ENCODE assay signal across 8 mouse cellular contexts in the genomic region with DNA sequence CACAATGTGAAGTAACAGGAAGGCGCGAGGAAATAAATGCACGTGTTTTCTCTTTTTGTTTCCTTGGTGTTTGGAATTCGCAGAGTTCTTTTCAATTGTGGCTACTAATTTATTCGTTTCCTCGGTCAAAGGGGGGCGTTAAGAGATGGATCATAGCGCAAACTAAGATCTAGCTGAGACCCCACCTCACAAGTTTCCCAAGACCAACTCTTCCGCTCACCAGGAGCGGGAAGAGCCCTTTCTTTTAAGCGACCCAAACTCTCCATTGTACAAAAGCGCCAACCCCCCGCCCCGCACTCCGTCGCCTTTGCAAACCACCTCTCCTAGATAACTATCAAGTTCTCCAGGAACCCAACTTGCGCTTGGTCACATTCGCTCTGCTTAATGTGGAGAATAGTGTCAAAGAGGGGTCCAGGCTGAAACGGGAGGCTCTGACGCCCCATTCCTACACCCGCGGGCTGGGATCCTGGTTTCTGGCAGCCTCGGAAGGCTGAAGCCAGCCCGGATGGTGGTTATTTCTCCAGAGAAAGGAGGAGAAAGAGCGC. TPM values are rescaled to one million over a fixed set of nuclear protein-coding genes. Genes with fewer than 3 reads are reported as not detected.
DNase-seq lines count a peak whose midpoint lies in the region; ATAC-seq lines count a peak whose summit lies in the region.

No protein-coding gene starts in this region.

- DNase-seq in heart, embryonic 10.5 days (ENCODE audit: low spot score), result no peak
- DNase-seq in heart, postnatal 36 days, result no peak
- peak; percentile 49 for DNase-seq in ZHBTc4 (ENCODE audit: low read depth, low spot score)
- DNase-seq in midbrain, embryonic 10.5 days (ENCODE audit: low spot score), result no peak
- DNase-seq in thymus, postnatal 25 days, result no peak
- DNase-seq in adrenal gland, adult (ENCODE audit: inconsistent age in 2 of 2, low spot score in 1 of 2), result no peak

- no peaks in the 10 kb centered on the region for H3K36me3 ChIP-seq in heart, embryonic 10.5 days
- no peaks in the 10 kb centered on the region for H3K36me3 ChIP-seq in heart, embryonic 16.5 days (ENCODE audit: control insufficient read depth, insufficient read depth)
- no peaks in the 10 kb centered on the region for H3K36me3 ChIP-seq in midbrain, embryonic 10.5 days

- H3K27me3 ChIP-seq in heart, embryonic 10.5 days (ENCODE audit: insufficient read depth, poor library complexity, severe bottlenecking), result peaks cover 82% of the 10 kb centered on the region
- peaks cover 66% of the 10 kb centered on the region for H3K27me3 ChIP-seq in heart, embryonic 16.5 days (ENCODE audit: control insufficient read depth, insufficient read depth, low read length)
- peaks cover 57% of the 10 kb centered on the region for H3K27me3 ChIP-seq in midbrain, embryonic 10.5 days (ENCODE audit: low read depth, poor library complexity, severe bottlenecking)

- no peak overlapping the region for H3K9ac ChIP-seq in heart, embryonic 16.5 days (ENCODE audit: low read length)

- H3K4me1 ChIP-seq in heart, embryonic 10.5 days, result peaks cover 36% of the 10 kb centered on the region
- peaks cover 25% of the 10 kb centered on the region for H3K4me1 ChIP-seq in heart, embryonic 16.5 days (ENCODE audit: control insufficient read depth, insufficient read depth, low read length)
- H3K4me1 ChIP-seq in midbrain, embryonic 10.5 days, result peaks cover 55% of the 10 kb centered on the region

- intact Hi-C loops in heart, postnatal 36 days (cut with DNase I), result no loop called here

- no peak for ATAC-seq in heart, embryonic 16.5 days (replicated peaks; ENCODE audit: extremely low read depth, insufficient read depth, low FRiP score)
- no peak for ATAC-seq in monocyte, adult 5-6 weeks (replicated peaks; ENCODE audit: insufficient number of reproducible peaks, low FRiP score, low TSS enrichment, poor library complexity, severe bottlenecking)

- no peaks in the 10 kb centered on the region for H3K9me3 ChIP-seq in heart, embryonic 10.5 days
- H3K9me3 ChIP-seq in heart, embryonic 16.5 days (replicated peaks; ENCODE audit: control insufficient read depth, low read length), result no peaks in the 10 kb centered on the region
- no peaks in the 10 kb centered on the region for H3K9me3 ChIP-seq in midbrain, embryonic 10.5 days (replicated peaks)

- under 1% methylated on average over 25 of the region's 25 CpGs for WGBS in heart, embryonic 10.5 days
- WGBS in heart, embryonic 16.5 days, result 1% methylated on average over 25 of the region's 25 CpGs
- under 1% methylated on average over 25 of the region's 25 CpGs for WGBS in midbrain, embryonic 10.5 days

- H3K27ac ChIP-seq in heart, embryonic 10.5 days, result no peak overlapping the region
- H3K27ac ChIP-seq in heart, embryonic 16.5 days (ENCODE audit: low read length), result no peak overlapping the region
- H3K27ac ChIP-seq in midbrain, embryonic 10.5 days (replicated peaks), result peak overlapping the region; percentile 98

- H3K4me2 ChIP-seq in heart, embryonic 16.5 days (ENCODE audit: low read depth, low read length), result peak overlapping the region; percentile 94

- H3K4me3 ChIP-seq in heart, embryonic 10.5 days, result peak overlapping the region; percentile 73
- peak overlapping the region; percentile 56 for H3K4me3 ChIP-seq in heart, embryonic 16.5 days (ENCODE audit: low read length)
- H3K4me3 ChIP-seq in midbrain, embryonic 10.5 days, result peak overlapping the region; percentile 91

RNA-seq across cellular contexts. Expression of gene Npas3, which starts 0.9 kb away (rescaled TPM):
- polyA plus RNA-seq in heart, embryonic 10.5 days (2016; fragmentation: Nextera tagmentation; extraction: Ambion mirVana), result 0.54 and 1.8 TPM in 2 replicates
- total RNA-seq in heart, postnatal 36 days (2021), result under 1 TPM; 0.79 to 0.83 TPM
- 0.49 and 0.76 TPM in 2 replicates for polyA plus RNA-seq in heart, embryonic 16.5 days (2015; fragmentation: Nextera tagmentation; extraction: Ambion mirVana)
- polyA plus RNA-seq in midbrain, embryonic 10.5 days (2016; fragmentation: Nextera tagmentation; extraction: Ambion mirVana), result 9.2 and 13.9 TPM in 2 replicates
- total RNA-seq in monocyte, adult 5-6 weeks (2017), result not detected in 3 replicates
